Mouse (Mus musculus): ENCODE measurements at regions not wholly inside any gene's neighbourhood (a gene's known extent, or its start where the extent isn't known, plus 50 kb on each side); places are given as distances from the start of the nearest gene placed in this dataset.

DNA sequence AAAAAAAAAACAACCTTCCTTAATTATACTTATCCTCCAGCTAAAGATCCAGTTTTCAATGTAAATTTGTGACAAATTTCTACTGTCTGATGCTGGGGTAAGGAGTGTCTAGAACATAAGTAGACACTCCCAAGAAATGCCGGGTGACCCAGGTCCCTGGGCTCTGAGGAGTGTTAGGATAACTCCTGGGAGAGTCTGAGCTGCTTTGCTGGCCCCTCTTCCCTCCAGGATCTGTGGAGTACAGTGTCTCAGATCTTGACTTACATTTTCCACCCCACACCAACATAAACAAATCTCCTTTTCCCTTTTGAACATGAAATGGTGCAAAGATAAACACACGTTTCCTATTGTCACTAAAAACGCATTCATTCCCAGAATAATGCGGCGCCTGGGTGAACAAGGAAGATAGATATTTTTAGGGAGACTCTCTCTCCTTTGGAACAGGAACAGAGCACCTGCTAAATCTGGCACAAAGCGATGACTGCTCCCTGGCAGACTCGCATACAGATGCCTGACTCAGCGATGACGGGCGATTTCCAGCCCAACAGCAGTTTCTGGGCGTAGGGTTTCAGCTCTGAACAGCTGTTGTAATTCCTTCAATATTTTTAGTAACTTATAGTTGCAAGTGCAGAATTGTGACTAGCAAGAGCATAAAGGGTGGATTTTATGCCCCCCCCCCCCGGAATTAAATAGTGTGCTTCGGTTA lies 91.3 kb downstream of the Cavin4 start:
- H3K27me3 ChIP-seq (ENCODE audit: control insufficient read depth, insufficient read depth, low read length): no peaks in the 10 kb centered on the region
- no peak for TF ChIP-seq CTCF (IDR thresholded peaks at IDR 0.05; ENCODE audit: low read depth)
- no peak for TF ChIP-seq EP300 (optimal IDR thresholded peaks at IDR 0.05)
- peak; percentile 63; the same call in 1 of the 2 replicates for ATAC-seq (ENCODE audit: low FRiP score, low TSS enrichment)
- no peaks in the 10 kb centered on the region for H3K36me3 ChIP-seq (ENCODE audit: control insufficient read depth, insufficient read depth, low read length)
- H3K4me3 ChIP-seq (ENCODE audit: low read depth, low read length): no peak overlapping the region
- no peak overlapping the region for H3K9ac ChIP-seq (ENCODE audit: low read length)
- 22% methylated on average over 13 of the region's 13 CpGs for WGBS
- no peak overlapping the region for H3K27ac ChIP-seq (replicated peaks)
- no peaks in the 10 kb centered on the region; the same call in 1 of the 2 replicates for H3K4me1 ChIP-seq (replicated peaks; ENCODE audit: control insufficient read depth, insufficient read depth)
- H3K9me3 ChIP-seq (ENCODE audit: control insufficient read depth, low read length): no peaks in the 10 kb centered on the region
- no peak overlapping the region for H3K4me2 ChIP-seq (replicated peaks; ENCODE audit: low read depth)
- peak; percentile 45 for DNase-seq (ENCODE audit: low spot score)

DNA sequence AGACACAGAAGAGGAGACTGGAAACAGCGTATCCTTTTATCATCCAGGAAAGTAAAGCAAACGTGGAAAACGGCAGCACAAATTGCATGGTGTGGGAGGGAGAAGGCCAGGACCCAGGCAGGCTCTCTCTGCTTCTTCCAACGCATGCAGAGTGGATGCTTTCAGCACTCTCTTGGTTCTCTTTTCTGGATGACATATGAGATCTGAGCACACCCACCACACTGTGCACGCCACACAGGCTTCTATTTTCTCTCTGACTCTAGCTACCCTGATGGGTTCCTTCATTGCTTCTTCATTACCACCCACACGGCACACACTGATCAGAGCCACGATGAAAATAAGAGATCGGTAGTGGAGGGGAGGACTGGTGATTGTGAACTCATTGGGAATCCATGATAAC lies 97.3 kb downstream of the Cavin4 start:
- no peaks in the 10 kb centered on the region for H3K4me1 ChIP-seq (replicated peaks; ENCODE audit: control insufficient read depth, insufficient read depth)
- H3K4me2 ChIP-seq (replicated peaks; ENCODE audit: low read depth): no peak overlapping the region
- H3K36me3 ChIP-seq (ENCODE audit: control insufficient read depth, insufficient read depth, low read length): no peaks in the 10 kb centered on the region
- ATAC-seq (ENCODE audit: low FRiP score, low TSS enrichment) (no peak), DNase-seq (ENCODE audit: low spot score) (no peak)
- no peaks in the 10 kb centered on the region for H3K9me3 ChIP-seq (ENCODE audit: control insufficient read depth, low read length)
- no peaks in the 10 kb centered on the region for H3K27me3 ChIP-seq (ENCODE audit: control insufficient read depth, insufficient read depth, low read length)
- no peak overlapping the region for H3K9ac ChIP-seq (ENCODE audit: low read length)
- H3K4me3 ChIP-seq (ENCODE audit: low read depth, low read length): no peak overlapping the region
- TF ChIP-seq CTCF (IDR thresholded peaks at IDR 0.05; ENCODE audit: low read depth) (no peak), EP300 (optimal IDR thresholded peaks at IDR 0.05) (no peak)
- WGBS: 78% methylated on average over 8 of the region's 8 CpGs
- H3K27ac ChIP-seq (replicated peaks): no peak overlapping the region

DNA sequence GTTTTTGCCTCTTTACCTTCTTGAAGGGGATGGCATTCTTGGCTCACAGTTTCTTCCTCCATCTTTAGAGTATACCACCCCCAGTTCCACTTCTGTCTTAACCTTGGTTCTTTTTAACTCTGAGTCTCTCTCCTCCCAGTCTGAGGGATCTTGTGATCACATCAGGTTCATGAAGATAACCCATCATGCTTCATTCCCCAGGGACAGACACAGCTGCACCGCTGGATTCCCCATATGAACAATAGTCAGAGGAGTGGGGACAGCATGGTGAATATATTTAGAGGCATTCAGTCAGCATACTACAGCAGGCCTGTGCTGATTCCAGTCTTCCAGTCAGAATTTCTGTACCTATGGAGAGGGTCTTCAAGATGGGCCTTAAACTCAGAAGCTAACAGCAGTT lies 103.1 kb downstream of the Cavin4 start:
- DNase-seq (ENCODE audit: low spot score) (no peak), ATAC-seq (ENCODE audit: low FRiP score, low TSS enrichment) (no peak)
- TF ChIP-seq CTCF (IDR thresholded peaks at IDR 0.05; ENCODE audit: low read depth) (no peak), EP300 (optimal IDR thresholded peaks at IDR 0.05) (no peak)
- Histone ChIP-seq H3K27me3 (ENCODE audit: control insufficient read depth, insufficient read depth, low read length) (no peaks in the 10 kb centered on the region), H3K36me3 (ENCODE audit: control insufficient read depth, insufficient read depth, low read length) (no peaks in the 10 kb centered on the region), H3K4me3 (ENCODE audit: low read depth, low read length) (no peak overlapping the region), H3K9ac (ENCODE audit: low read length) (no peak overlapping the region), H3K4me1 (replicated peaks; ENCODE audit: control insufficient read depth, insufficient read depth) (no peaks in the 10 kb centered on the region), H3K4me2 (replicated peaks; ENCODE audit: low read depth) (no peak overlapping the region), H3K9me3 (ENCODE audit: control insufficient read depth, low read length) (no peaks in the 10 kb centered on the region), H3K27ac (replicated peaks) (no peak overlapping the region)
- 89% methylated on average over 1 of the region's 1 CpGs for WGBS

DNA sequence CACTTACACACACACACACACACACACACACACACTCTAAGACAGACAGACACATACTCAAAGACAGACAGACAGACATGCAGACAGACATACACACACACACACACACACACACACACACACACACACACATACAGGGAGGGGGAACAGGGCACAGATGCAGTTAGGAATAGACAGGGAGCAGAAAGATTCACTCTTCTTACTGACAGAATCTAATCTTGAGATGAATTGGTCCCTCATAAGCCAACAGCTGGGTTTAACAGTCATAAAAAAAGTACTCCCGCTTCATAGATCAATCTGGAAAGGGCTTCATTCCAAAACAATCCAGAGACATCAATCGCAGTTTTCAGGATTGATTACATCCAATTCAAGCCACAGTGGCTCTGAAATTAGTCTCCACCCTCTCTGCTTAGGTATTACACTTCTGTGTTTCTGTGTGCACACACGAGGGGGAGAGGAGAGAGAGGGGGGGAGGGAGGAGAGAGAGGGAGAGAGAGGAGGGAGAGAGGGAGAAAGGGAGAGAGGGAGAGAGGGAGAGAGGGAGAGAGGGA lies 107.2 kb downstream of the Cavin4 start:
- Histone ChIP-seq H3K4me3 (ENCODE audit: low read depth, low read length) (no peak overlapping the region), H3K4me2 (replicated peaks; ENCODE audit: low read depth) (no peak overlapping the region), H3K9me3 (ENCODE audit: control insufficient read depth, low read length) (no peaks in the 10 kb centered on the region), H3K36me3 (ENCODE audit: control insufficient read depth, insufficient read depth, low read length) (no peaks in the 10 kb centered on the region), H3K4me1 (replicated peaks; ENCODE audit: control insufficient read depth, insufficient read depth) (no peaks in the 10 kb centered on the region), H3K27ac (replicated peaks) (no peak overlapping the region), H3K9ac (ENCODE audit: low read length) (no peak overlapping the region), H3K27me3 (ENCODE audit: control insufficient read depth, insufficient read depth, low read length) (no peaks in the 10 kb centered on the region)
- DNase-seq (ENCODE audit: low spot score): no peak
- ATAC-seq (ENCODE audit: low FRiP score, low TSS enrichment): no peak
- TF ChIP-seq EP300 (optimal IDR thresholded peaks at IDR 0.05): no peak
- TF ChIP-seq CTCF (IDR thresholded peaks at IDR 0.05; ENCODE audit: low read depth): no peak
- 18% methylated on average over 3 of the region's 3 CpGs for WGBS

GRCm38 (mm10) chr4:48770954-48771665 lies 107.8 kb downstream of the Cavin4 start:
- TF ChIP-seq CTCF (IDR thresholded peaks at IDR 0.05; ENCODE audit: low read depth) (peak; percentile 80), EP300 (optimal IDR thresholded peaks at IDR 0.05) (no peak)
- no peaks in the 10 kb centered on the region for H3K4me1 ChIP-seq (replicated peaks; ENCODE audit: control insufficient read depth, insufficient read depth)
- no peak overlapping the region for H3K27ac ChIP-seq (replicated peaks)
- ATAC-seq (ENCODE audit: low FRiP score, low TSS enrichment) (peak; percentile 74), DNase-seq (ENCODE audit: low spot score) (peak; percentile 52)
- H3K27me3 ChIP-seq (ENCODE audit: control insufficient read depth, insufficient read depth, low read length): no peaks in the 10 kb centered on the region
- H3K9ac ChIP-seq (ENCODE audit: low read length): no peak overlapping the region
- no peaks in the 10 kb centered on the region for H3K9me3 ChIP-seq (ENCODE audit: control insufficient read depth, low read length)
- no peaks in the 10 kb centered on the region for H3K36me3 ChIP-seq (ENCODE audit: control insufficient read depth, insufficient read depth, low read length)
- peak overlapping the region; percentile 34 for H3K4me2 ChIP-seq (replicated peaks; ENCODE audit: low read depth)
- no peak overlapping the region for H3K4me3 ChIP-seq (ENCODE audit: low read depth, low read length)
- WGBS: 14% methylated on average over 14 of the region's 14 CpGs

- Histone ChIP-seq H3K36me3 (ENCODE audit: control insufficient read depth, insufficient read depth, low read length) (no peaks in the 10 kb centered on the region), H3K9ac (ENCODE audit: low read length) (no peak overlapping the region), H3K4me2 (replicated peaks; ENCODE audit: low read depth) (no peak overlapping the region), H3K9me3 (ENCODE audit: control insufficient read depth, low read length) (no peaks in the 10 kb centered on the region), H3K27ac (replicated peaks) (no peak overlapping the region), H3K4me3 (ENCODE audit: low read depth, low read length) (no peak overlapping the region), H3K4me1 (replicated peaks; ENCODE audit: control insufficient read depth, insufficient read depth) (no peaks in the 10 kb centered on the region), H3K27me3 (ENCODE audit: control insufficient read depth, insufficient read depth, low read length) (no peaks in the 10 kb centered on the region)
- TF ChIP-seq CTCF (IDR thresholded peaks at IDR 0.05; ENCODE audit: low read depth) (no peak), EP300 (optimal IDR thresholded peaks at IDR 0.05) (no peak)
- ATAC-seq (ENCODE audit: low FRiP score, low TSS enrichment): no peak
- DNase-seq (ENCODE audit: low spot score): no peak
- WGBS: 72% methylated on average over 8 of the region's 8 CpGs
Measured at GRCm38 (mm10) chr4:48771836-48772235, 108.5 kb downstream of the Cavin4 start.

Measured in stomach, postnatal 0 days (tissue).